Mouse (Mus musculus): ENCODE measurements around the gene Afdn. TPM values are rescaled to one million over a fixed set of nuclear protein-coding genes. Genes with fewer than 3 reads are reported as not detected.

Afdn gene
- polyA plus RNA-seq, 1 experiment from 2014 or later = 65.6 TPM

GRCm38 (mm10) chr17:13742334-13742733 lies 18.0 kb upstream of the Afdn start:
- H3K9me3 ChIP-seq (replicated peaks) = no peaks in the 10 kb centered on the region
- 21% methylated on average over 2 of the region's 2 CpGs for WGBS
- no peak for DNase-seq (ENCODE audit: low spot score)
- H3K36me3 ChIP-seq = no peaks in the 10 kb centered on the region
- H3K27me3 ChIP-seq (ENCODE audit: low read depth, poor library complexity, severe bottlenecking) = no peaks in the 10 kb centered on the region
- no peak overlapping the region for H3K27ac ChIP-seq
- no peak overlapping the region for H3K4me3 ChIP-seq
- peaks cover 49% of the 10 kb centered on the region for H3K4me1 ChIP-seq

- Histone ChIP-seq H3K27ac (peak overlapping the region; percentile 73; the same call in 1 of the 2 replicates), H3K4me1 (peaks cover 47% of the 10 kb centered on the region), H3K27me3 (ENCODE audit: low read depth, poor library complexity, severe bottlenecking) (no peaks in the 10 kb centered on the region), H3K4me3 (no peak overlapping the region), H3K36me3 (no peaks in the 10 kb centered on the region), H3K9me3 (replicated peaks) (no peaks in the 10 kb centered on the region)
- 53% methylated on average over 7 of the region's 7 CpGs for WGBS
- no peak for DNase-seq (ENCODE audit: low spot score)
These were observed 17.2 kb upstream of the Afdn start for GRCm38 (mm10) chr17:13742941-13743708.

- H3K36me3 ChIP-seq = no peaks in the 10 kb centered on the region
- H3K4me3 ChIP-seq = no peak overlapping the region
- 15% methylated on average over 5 of the region's 5 CpGs for WGBS
- H3K27ac ChIP-seq = peak overlapping the region; percentile 73; the same call in 1 of the 2 replicates
- no peaks in the 10 kb centered on the region for H3K9me3 ChIP-seq (replicated peaks)
- DNase-seq (ENCODE audit: low spot score) = no peak
- peaks cover 47% of the 10 kb centered on the region for H3K4me1 ChIP-seq
- H3K27me3 ChIP-seq (ENCODE audit: low read depth, poor library complexity, severe bottlenecking) = no peaks in the 10 kb centered on the region
These were observed 16.6 kb upstream of the Afdn start for GRCm38 (mm10) chr17:13743709-13744079.

GRCm38 (mm10) chr17:13744219-13744618 lies 16.1 kb upstream of the Afdn start:
- no peaks in the 10 kb centered on the region for H3K9me3 ChIP-seq (replicated peaks)
- 85% methylated on average over 6 of the region's 6 CpGs for WGBS
- H3K4me3 ChIP-seq = no peak overlapping the region
- DNase-seq (ENCODE audit: low spot score) = no peak
- peaks cover 47% of the 10 kb centered on the region for H3K4me1 ChIP-seq
- H3K36me3 ChIP-seq = no peaks in the 10 kb centered on the region
- H3K27ac ChIP-seq = no peak overlapping the region; the same call in 1 of the 2 replicates
- no peaks in the 10 kb centered on the region for H3K27me3 ChIP-seq (ENCODE audit: low read depth, poor library complexity, severe bottlenecking)

- Histone ChIP-seq H3K9me3 (replicated peaks) (no peaks in the 10 kb centered on the region), H3K27me3 (ENCODE audit: low read depth, poor library complexity, severe bottlenecking) (no peaks in the 10 kb centered on the region), H3K4me3 (no peak overlapping the region), H3K4me1 (peaks cover 47% of the 10 kb centered on the region), H3K27ac (no peak overlapping the region), H3K36me3 (no peaks in the 10 kb centered on the region)
- DNase-seq (ENCODE audit: low spot score) = no peak
- 76% methylated on average over 4 of the region's 4 CpGs for WGBS
These were observed 15.5 kb upstream of the Afdn start for GRCm38 (mm10) chr17:13744824-13745223.

GRCm38 (mm10) chr17:13745373-13745772 lies 15.0 kb upstream of the Afdn start:
- H3K4me1 ChIP-seq = peaks cover 47% of the 10 kb centered on the region
- no peak overlapping the region for H3K27ac ChIP-seq
- no peak for DNase-seq (ENCODE audit: low spot score)
- 42% methylated on average over 2 of the region's 2 CpGs for WGBS
- no peaks in the 10 kb centered on the region for H3K27me3 ChIP-seq (ENCODE audit: low read depth, poor library complexity, severe bottlenecking)
- no peaks in the 10 kb centered on the region for H3K9me3 ChIP-seq (replicated peaks)
- H3K36me3 ChIP-seq = no peaks in the 10 kb centered on the region
- no peak overlapping the region for H3K4me3 ChIP-seq

GRCm38 (mm10) chr17:13746330-13746729 lies 14.0 kb upstream of the Afdn start:
- Histone ChIP-seq H3K4me1 (peaks cover 37% of the 10 kb centered on the region), H3K36me3 (no peaks in the 10 kb centered on the region), H3K27ac (no peak overlapping the region), H3K4me3 (no peak overlapping the region), H3K9me3 (replicated peaks) (no peaks in the 10 kb centered on the region), H3K27me3 (ENCODE audit: low read depth, poor library complexity, severe bottlenecking) (no peaks in the 10 kb centered on the region)
- no peak for DNase-seq (ENCODE audit: low spot score)
- WGBS = 77% methylated on average over 6 of the region's 6 CpGs

GRCm38 (mm10) chr17:13747681-13748080 lies 12.7 kb upstream of the Afdn start:
- Histone ChIP-seq H3K4me3 (no peak overlapping the region), H3K27ac (no peak overlapping the region), H3K4me1 (peaks cover 30% of the 10 kb centered on the region), H3K36me3 (no peaks in the 10 kb centered on the region), H3K27me3 (ENCODE audit: low read depth, poor library complexity, severe bottlenecking) (no peaks in the 10 kb centered on the region), H3K9me3 (replicated peaks) (no peaks in the 10 kb centered on the region)
- DNase-seq (ENCODE audit: low spot score) = no peak
- 88% methylated on average over 9 of the region's 9 CpGs for WGBS

- H3K4me1 ChIP-seq = peaks cover 17% of the 10 kb centered on the region
- no peaks in the 10 kb centered on the region for H3K27me3 ChIP-seq (ENCODE audit: low read depth, poor library complexity, severe bottlenecking)
- no peak overlapping the region for H3K27ac ChIP-seq
- no peak overlapping the region for H3K4me3 ChIP-seq
- WGBS = 87% methylated on average over 4 of the region's 4 CpGs
- DNase-seq (ENCODE audit: low spot score) = no peak
- no peaks in the 10 kb centered on the region for H3K9me3 ChIP-seq (replicated peaks)
- no peaks in the 10 kb centered on the region for H3K36me3 ChIP-seq
These were observed 11.3 kb upstream of the Afdn start for GRCm38 (mm10) chr17:13749027-13749426.

GRCm38 (mm10) chr17:13753918-13754317 lies 6.4 kb upstream of the Afdn start:
- Histone ChIP-seq H3K27ac (no peak overlapping the region), H3K27me3 (ENCODE audit: low read depth, poor library complexity, severe bottlenecking) (no peaks in the 10 kb centered on the region), H3K36me3 (no peaks in the 10 kb centered on the region), H3K4me3 (no peak overlapping the region), H3K9me3 (replicated peaks) (no peaks in the 10 kb centered on the region), H3K4me1 (peaks cover 4% of the 10 kb centered on the region; the same call in 1 of the 2 replicates)
- no peak for DNase-seq (ENCODE audit: low spot score)
- 93% methylated on average over 4 of the region's 4 CpGs for WGBS

- no peaks in the 10 kb centered on the region for H3K36me3 ChIP-seq
- no peaks in the 10 kb centered on the region for H3K9me3 ChIP-seq (replicated peaks)
- peaks cover 10% of the 10 kb centered on the region; the same call in 1 of the 2 replicates for H3K4me1 ChIP-seq
- H3K27me3 ChIP-seq (ENCODE audit: low read depth, poor library complexity, severe bottlenecking) = no peaks in the 10 kb centered on the region
- H3K27ac ChIP-seq = no peak overlapping the region
- DNase-seq (ENCODE audit: low spot score) = no peak
- no peak overlapping the region for H3K4me3 ChIP-seq
- WGBS = 82% methylated on average over 6 of the region's 6 CpGs
These were observed 5.4 kb upstream of the Afdn start for GRCm38 (mm10) chr17:13754940-13755339.

GRCm38 (mm10) chr17:13758586-13758985 lies 1.8 kb upstream of the Afdn start:
- no peak overlapping the region for H3K27ac ChIP-seq
- no peaks in the 10 kb centered on the region for H3K36me3 ChIP-seq
- 91% methylated on average over 7 of the region's 7 CpGs for WGBS
- no peaks in the 10 kb centered on the region for H3K27me3 ChIP-seq (ENCODE audit: low read depth, poor library complexity, severe bottlenecking)
- peak overlapping the region; percentile 92 for H3K4me3 ChIP-seq
- DNase-seq (ENCODE audit: low spot score) = no peak
- no peaks in the 10 kb centered on the region for H3K9me3 ChIP-seq (replicated peaks)
- peaks cover 30% of the 10 kb centered on the region for H3K4me1 ChIP-seq

- no peaks in the 10 kb centered on the region for H3K9me3 ChIP-seq (replicated peaks)
- WGBS = 16% methylated on average over 13 of the region's 13 CpGs
- peak overlapping the region; percentile 92 for H3K4me3 ChIP-seq
- H3K27me3 ChIP-seq (ENCODE audit: low read depth, poor library complexity, severe bottlenecking) = no peaks in the 10 kb centered on the region
- H3K36me3 ChIP-seq = no peaks in the 10 kb centered on the region
- peak overlapping the region; percentile 89 for H3K27ac ChIP-seq
- no peak for DNase-seq (ENCODE audit: low spot score)
- peaks cover 30% of the 10 kb centered on the region for H3K4me1 ChIP-seq
These were observed 1.0 kb upstream of the Afdn start for GRCm38 (mm10) chr17:13759156-13759852.
